Mouse (Mus musculus) testis, adult 2 months (tissue): ENCODE data around the gene Fdxacb1.

Source experiments
- CTCF ChIP-seq: fragments of 200-500 bp; IDR thresholded peaks from 2 replicates; pipeline ENCODE4 v1.5.1; 2012; ENCODE audit warnings: low read depth, mild to moderate bottlenecking, inconsistent platforms, low read length, moderate library complexity; ENCODE audit not compliant: control insufficient read depth, insufficient read depth, insufficient replicate concordance
- POLR2A ChIP-seq: fragments of 200-500 bp; IDR thresholded peaks from 2 replicates; pipeline ENCODE4 v1.6.1; 2012; ENCODE audit warnings: low read depth, mild to moderate bottlenecking, inconsistent platforms, low read length, moderate library complexity; ENCODE audit not compliant: control insufficient read depth

DNA sequence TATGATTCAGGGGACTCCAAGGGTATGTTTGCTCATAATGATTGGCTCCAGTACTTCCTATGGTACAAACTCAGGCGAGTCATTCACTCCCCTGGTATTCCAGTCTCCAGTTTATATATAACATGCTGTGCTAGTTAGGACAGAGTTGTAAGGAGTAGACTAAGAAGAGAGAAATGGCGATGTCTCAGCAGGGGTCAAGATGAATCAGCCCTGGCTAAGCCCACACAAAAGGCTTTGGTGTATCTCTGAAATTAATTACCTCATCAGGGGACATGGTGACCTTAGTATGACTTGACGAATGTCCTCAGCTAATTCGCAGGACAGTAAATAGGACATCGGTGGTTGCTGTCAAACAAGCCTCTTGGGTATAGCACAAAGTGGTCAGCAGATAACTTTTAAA, 11.3 kb upstream of the Fdxacb1 start:
- TF ChIP-seq CTCF, result no peak
- no peak for TF ChIP-seq POLR2A
